ENCODE assay signal across 8 mouse cellular contexts in the genomic region with DNA sequence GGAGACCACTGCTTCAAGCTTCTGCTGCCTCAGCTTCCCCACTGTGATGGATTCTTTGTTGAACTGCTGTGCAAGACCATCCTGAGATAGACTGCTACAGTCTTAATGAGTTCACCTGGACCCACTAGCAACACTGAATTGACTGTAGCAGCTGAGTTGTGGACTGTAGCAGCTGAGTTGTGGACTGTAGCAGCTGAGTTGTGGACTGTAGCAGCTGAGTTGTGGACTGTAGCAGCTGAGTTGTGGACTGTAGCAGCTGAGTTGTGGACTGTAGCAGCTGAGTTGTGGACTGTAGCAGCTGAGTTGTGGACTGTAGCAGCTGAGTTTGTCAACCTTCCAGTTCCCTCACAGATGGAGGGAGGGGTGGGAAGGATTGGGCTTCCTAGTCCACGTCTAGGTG. TPM values are rescaled to one million over a fixed set of nuclear protein-coding genes. Genes with fewer than 3 reads are reported as not detected.
"Had no signal": no experiment of that assay in that cellular context is flagged by ENCODE, and none has a peak within 500 bp of the region (broad histone marks: within the 10 kb centered on the region; RNA-seq: fewer than 3 reads in every experiment).

No protein-coding gene starts in this region.

RNA-seq across cellular contexts. Expression of gene Cd7, which starts 3.8 kb away (rescaled TPM):
- polyA plus RNA-seq: neural tube, embryonic 14.5 days; neural tube, embryonic 15.5 days had no signal

RNA-seq across cellular contexts. Expression of gene Sectm1b, which starts 20.3 kb away (rescaled TPM):
- total RNA-seq: neutrophil, adult 5-6 weeks had no signal
- polyA plus RNA-seq: neural tube, embryonic 13.5 days; neural tube, embryonic 14.5 days; neural tube, embryonic 15.5 days; spleen, adult 2 months; testis, adult 2 months; urinary bladder, adult 2 months had no signal

RNA-seq across cellular contexts. Expression of gene Sectm1a, which starts 38.0 kb away (rescaled TPM):
- total RNA-seq: neutrophil, adult 5-6 weeks had no signal
- polyA plus RNA-seq: neural tube, embryonic 13.5 days; neural tube, embryonic 14.5 days; neural tube, embryonic 15.5 days; stomach, embryonic 14.5 days had no signal
